Mouse (Mus musculus) ES-Bruce4 (cell line): ENCODE results near the gene Wif1. TPM values are rescaled to one million over a fixed set of nuclear protein-coding genes. Genes with fewer than 3 reads are reported as not detected.

ENCODE experiments used
- H3K27ac ChIP-seq: 2 replicates; pipeline ENCODE4 v1.5.1; 2012; ENCODE audit warnings: low read length, inconsistent platforms; ENCODE audit not compliant: insufficient read depth
- H3K27me3 ChIP-seq: 2 replicates; pipeline ENCODE4 v1.6.1; 2012; ENCODE audit warnings: mild to moderate bottlenecking, low read length, inconsistent platforms; ENCODE audit not compliant: control insufficient read depth, poor library complexity, insufficient read depth, severe bottlenecking
- H3K36me3 ChIP-seq: 2 replicates; pipeline ENCODE4 v1.6.1; 2012; ENCODE audit warnings: inconsistent platforms, mild to moderate bottlenecking, low read length, moderate library complexity; ENCODE audit not compliant: control insufficient read depth, poor library complexity, insufficient read depth, severe bottlenecking
- H3K4me1 ChIP-seq: one replicate; pipeline ENCODE4 v1.8.1; 2011; ENCODE audit warnings: low read length; ENCODE audit not compliant: control insufficient read depth, insufficient read depth
- H3K4me3 ChIP-seq: 2 replicates; pipeline ENCODE4 v1.5.1; 2011; ENCODE audit warnings: low read depth, mild to moderate bottlenecking, low read length
- H3K9ac ChIP-seq: 2 replicates; pipeline ENCODE4 v1.6.1; 2012; ENCODE audit warnings: low read depth, mild to moderate bottlenecking, inconsistent platforms; ENCODE audit not compliant: poor library complexity, severe bottlenecking
- H3K9me3 ChIP-seq: replicated peaks from 2 replicates; pipeline ENCODE4 v1.6.1; 2012; ENCODE audit warnings: mild to moderate bottlenecking, low read length, inconsistent platforms; ENCODE audit not compliant: control insufficient read depth, poor library complexity, insufficient read depth, severe bottlenecking
- CTCF ChIP-seq: IDR thresholded peaks from one replicate; pipeline ENCODE4 v1.8.1; 2011; ENCODE audit warnings: low read depth, low read length
- EP300 ChIP-seq: IDR thresholded peaks from 2 replicates; pipeline ENCODE4 v1.6.1; 2011; ENCODE audit warnings: low read depth, low read length; ENCODE audit not compliant: insufficient read depth
- POLR2A ChIP-seq: IDR thresholded peaks from one replicate; pipeline ENCODE4 v1.8.1; 2011; ENCODE audit warnings: low read length; ENCODE audit not compliant: insufficient read depth
- polyA plus RNA-seq: library from polyadenylated mRNA; stranded (reverse); fragments of >200 nt; gene quantifications from 2 replicates; pipeline ENCODE4 v1.2.4, GENCODE M21; 2011; ENCODE audit warnings: low read depth; ENCODE audit not compliant: missing spikeins, insufficient read depth, insufficient read length

The Wif1 gene
- polyA plus RNA-seq, 1 experiment, result not detected

- H3K4me3 ChIP-seq, result no peak overlapping the region
- no peaks in the 10 kb centered on the region for H3K9me3 ChIP-seq
- H3K36me3 ChIP-seq, result no peaks in the 10 kb centered on the region
- H3K4me1 ChIP-seq, result no peaks in the 10 kb centered on the region
- no peak for TF ChIP-seq EP300
- no peak for TF ChIP-seq POLR2A
- TF ChIP-seq CTCF, result no peak
- H3K27ac ChIP-seq, result no peak overlapping the region
- H3K27me3 ChIP-seq, result no peaks in the 10 kb centered on the region
- no peak overlapping the region for H3K9ac ChIP-seq
Measured at GRCm38 (mm10) chr10:121062704-121063103, 28.9 kb downstream of the Wif1 start.

GRCm38 (mm10) chr10:121067416-121067951 is 33.7 kb downstream of the Wif1 start:
- TF ChIP-seq POLR2A (no peak), CTCF (no peak), EP300 (no peak)
- no peaks in the 10 kb centered on the region for H3K27me3 ChIP-seq
- H3K27ac ChIP-seq, result no peak overlapping the region

GRCm38 (mm10) chr10:121068003-121068402 is 34.2 kb downstream of the Wif1 start:
- Histone ChIP-seq H3K4me3 (no peak overlapping the region), H3K36me3 (no peaks in the 10 kb centered on the region), H3K4me1 (no peaks in the 10 kb centered on the region), H3K27me3 (no peaks in the 10 kb centered on the region), H3K27ac (no peak overlapping the region), H3K9ac (no peak overlapping the region), H3K9me3 (no peaks in the 10 kb centered on the region)
- TF ChIP-seq POLR2A (no peak), CTCF (no peak), EP300 (no peak)

More at GRCm38 (mm10) chr10:121067416-121067951, 33.7 kb downstream of the Wif1 start:
- H3K4me3 ChIP-seq, result no peak overlapping the region
- H3K4me1 ChIP-seq, result no peaks in the 10 kb centered on the region
- no peaks in the 10 kb centered on the region for H3K9me3 ChIP-seq
- no peak overlapping the region for H3K9ac ChIP-seq
- no peaks in the 10 kb centered on the region for H3K36me3 ChIP-seq

- Histone ChIP-seq H3K27ac (no peak overlapping the region), H3K4me3 (no peak overlapping the region), H3K4me1 (no peaks in the 10 kb centered on the region), H3K9me3 (no peaks in the 10 kb centered on the region), H3K9ac (no peak overlapping the region), H3K36me3 (no peaks in the 10 kb centered on the region), H3K27me3 (no peaks in the 10 kb centered on the region)
- TF ChIP-seq CTCF, result no peak
- TF ChIP-seq POLR2A, result no peak
- TF ChIP-seq EP300, result no peak
Measured at GRCm38 (mm10) chr10:121070742-121071141, 37.0 kb downstream of the Wif1 start.

- no peaks in the 10 kb centered on the region for H3K9me3 ChIP-seq
- no peak overlapping the region for H3K4me3 ChIP-seq
- no peaks in the 10 kb centered on the region for H3K4me1 ChIP-seq
- H3K9ac ChIP-seq, result no peak overlapping the region
- no peaks in the 10 kb centered on the region for H3K27me3 ChIP-seq
- H3K27ac ChIP-seq, result no peak overlapping the region
- no peaks in the 10 kb centered on the region for H3K36me3 ChIP-seq
- TF ChIP-seq CTCF (no peak), EP300 (no peak), POLR2A (no peak)
Measured at GRCm38 (mm10) chr10:121080500-121080899, 46.7 kb downstream of the Wif1 start.

GRCm38 (mm10) chr10:121082881-121083280 is 49.1 kb downstream of the Wif1 start:
- Histone ChIP-seq H3K9me3 (no peaks in the 10 kb centered on the region), H3K4me1 (no peaks in the 10 kb centered on the region), H3K27me3 (no peaks in the 10 kb centered on the region), H3K9ac (no peak overlapping the region), H3K4me3 (no peak overlapping the region), H3K36me3 (no peaks in the 10 kb centered on the region), H3K27ac (no peak overlapping the region)
- TF ChIP-seq POLR2A (no peak), EP300 (no peak), CTCF (no peak)
